Mouse (Mus musculus) small intestine, adult 2 months (tissue): ENCODE measurements around the gene Gsn.

Experiments
- CTCF ChIP-seq: fragments of 200-500 bp; IDR thresholded peaks from 2 replicates; pipeline ENCODE4 v1.5.1; 2012; ENCODE audit warnings: low read depth, mild to moderate bottlenecking, control low read depth, inconsistent platforms, low read length, moderate library complexity, mixed read lengths; ENCODE audit not compliant: insufficient replicate concordance, insufficient read length; ENCODE audit errors: extremely low read depth
- POLR2A ChIP-seq: fragments of 200-500 bp; IDR thresholded peaks from 2 replicates; pipeline ENCODE4 v1.6.1; 2012; ENCODE audit warnings: low read depth, mild to moderate bottlenecking, control low read depth, inconsistent platforms, low read length, moderate library complexity

DNA sequence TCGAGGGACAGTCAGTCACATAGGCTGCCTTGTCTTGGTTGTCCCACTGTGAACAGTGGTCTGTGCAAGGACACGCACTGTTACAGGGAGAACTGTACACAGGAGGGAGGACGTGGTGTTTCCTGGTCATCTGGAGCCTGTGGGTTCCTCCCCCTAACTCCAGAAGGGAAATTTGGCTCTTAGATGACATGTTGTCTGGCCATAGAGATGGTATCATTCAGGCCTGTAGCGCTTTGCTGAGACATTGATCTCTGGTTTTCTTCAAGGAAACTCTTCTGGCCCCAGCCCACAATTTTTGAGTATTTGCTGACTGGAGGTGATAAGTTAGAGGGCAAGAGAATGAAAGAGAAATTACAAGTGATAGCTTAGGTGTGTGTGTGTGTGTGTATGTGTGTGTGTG lies 2.4 kb downstream of the Gsn start:
- TF ChIP-seq CTCF (no peak), POLR2A (no peak)
